Mouse (Mus musculus) liver, postnatal 0 days (tissue): ENCODE data around the gene Psmb7.

Experiments
- CTCF ChIP-seq: sonication (generic); IDR thresholded peaks from 2 replicates; pipeline ENCODE4 v1.5.1; 2016; ENCODE audit warnings: antibody characterized with exemption, low read depth
- EP300 ChIP-seq: IDR thresholded peaks from 2 replicates; pipeline ENCODE4 v1.6.1; 2016; ENCODE audit warnings: antibody characterized with exemption, low read depth, mild to moderate bottlenecking

- no peak for TF ChIP-seq CTCF
- no peak for TF ChIP-seq EP300
Observed at GRCm38 (mm10) chr2:38678947-38679346, 35.1 kb upstream of the Psmb7 start.
